Mouse (Mus musculus) liver, embryonic 14.5 days (tissue): ENCODE results near the gene Cacybp.

Source experiments
- CTCF ChIP-seq: IDR thresholded peaks from 2 replicates; pipeline ENCODE4 v1.5.1; 2016; ENCODE audit warnings: antibody characterized with exemption, low read depth, control low read depth
- EP300 ChIP-seq: IDR thresholded peaks from 2 replicates; pipeline ENCODE4 v1.6.1; 2016; ENCODE audit warnings: antibody characterized with exemption, low read depth

DNA sequence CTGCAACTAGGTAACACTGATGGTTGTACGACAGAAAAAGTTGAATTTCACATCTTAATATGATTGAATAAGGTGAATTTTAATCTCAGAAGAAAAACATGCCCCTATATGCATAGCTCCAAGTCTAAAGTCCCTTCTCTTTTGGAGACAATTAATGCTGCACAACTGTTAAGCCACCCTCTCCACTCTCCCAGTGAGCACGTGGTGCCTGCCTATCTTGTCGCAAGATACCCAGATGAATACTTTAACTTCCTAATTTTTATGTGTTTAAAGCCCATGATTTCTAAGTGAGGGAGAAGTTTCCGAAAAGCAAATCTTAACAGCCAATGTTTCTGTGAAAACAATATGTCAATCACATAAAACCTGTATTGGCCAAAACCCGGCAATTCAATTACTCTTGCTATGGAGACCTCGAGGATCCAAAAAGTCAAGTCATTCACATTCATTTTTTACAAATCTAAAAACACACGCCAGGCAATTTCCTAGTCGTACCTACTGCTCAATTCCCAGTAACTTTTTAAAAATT lies 1.0 kb downstream of the Cacybp start:
- TF ChIP-seq CTCF: no peak
- no peak for TF ChIP-seq EP300
